Mouse (Mus musculus) megakaryocyte, adult 5-6 weeks (primary cell): Measurements from ENCODE around the gene Dmd. TPM values are rescaled to one million over a fixed set of nuclear protein-coding genes. Genes with fewer than 3 reads are reported as not detected.

ENCODE experiments used
- ATAC-seq: 2 replicates; pipeline ENCODE4 v1.8.0; 2016; ENCODE audit warnings: mild to moderate bottlenecking, inconsistent platforms; ENCODE audit not compliant: poor library complexity, severe bottlenecking
- total RNA-seq, 2 experiments: library from RNA; stranded (forward) in 1 of 2; stranded (reverse) in 1 of 2; fragments of 153-499, 151-499 nt in 1 of 2; fragments of 221-1000, 200-1000 nt in 1 of 2; gene quantifications; 2 replicates each; pipeline versions ENCODE4 v1.2.3 to v1.2.4; 2015 to 2017

The Dmd gene
- total RNA-seq, 2 experiments from 2014 or later = 0.18 TPM; not detected in 1

DNA sequence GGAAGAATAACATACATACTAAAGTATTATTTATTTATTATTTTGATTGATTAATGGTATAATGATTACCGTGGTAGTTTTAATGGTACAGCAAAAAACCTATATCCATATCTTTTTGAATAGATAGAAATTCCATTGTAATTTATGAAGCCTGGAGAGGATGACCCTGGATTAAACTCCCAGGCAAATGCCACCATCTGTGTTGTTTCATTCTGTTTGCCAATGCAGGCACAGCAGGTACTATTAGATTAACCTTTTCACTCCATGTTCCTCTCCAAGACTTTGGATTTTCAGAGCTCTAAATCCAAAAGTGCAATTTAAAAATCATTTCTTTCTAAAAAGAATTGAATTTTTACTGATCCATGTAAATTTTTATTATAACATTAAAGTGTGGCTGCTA, 1383.5 kb downstream of the Dmd start:
- ATAC-seq = no peak

DNA sequence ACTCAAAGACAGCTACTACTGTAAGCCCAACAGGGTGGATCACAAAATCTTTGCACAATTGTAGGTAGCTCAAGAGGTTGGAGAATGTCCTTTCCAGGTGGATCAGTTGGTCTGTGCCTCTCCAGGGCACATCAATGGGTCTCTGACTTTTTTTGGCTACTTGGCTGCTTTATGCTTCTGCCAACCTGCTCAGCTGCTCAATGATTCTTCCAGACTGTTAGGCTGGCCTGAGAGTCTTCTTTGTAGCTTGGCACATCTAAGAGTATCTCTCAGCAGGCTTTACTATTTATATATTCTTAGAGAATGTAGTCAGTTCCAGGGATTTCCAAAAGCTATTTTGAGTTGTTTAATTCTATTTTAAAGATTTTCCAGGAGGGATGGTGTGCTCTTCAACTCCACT, 1416.3 kb downstream of the Dmd start:
- ATAC-seq = no peak

DNA sequence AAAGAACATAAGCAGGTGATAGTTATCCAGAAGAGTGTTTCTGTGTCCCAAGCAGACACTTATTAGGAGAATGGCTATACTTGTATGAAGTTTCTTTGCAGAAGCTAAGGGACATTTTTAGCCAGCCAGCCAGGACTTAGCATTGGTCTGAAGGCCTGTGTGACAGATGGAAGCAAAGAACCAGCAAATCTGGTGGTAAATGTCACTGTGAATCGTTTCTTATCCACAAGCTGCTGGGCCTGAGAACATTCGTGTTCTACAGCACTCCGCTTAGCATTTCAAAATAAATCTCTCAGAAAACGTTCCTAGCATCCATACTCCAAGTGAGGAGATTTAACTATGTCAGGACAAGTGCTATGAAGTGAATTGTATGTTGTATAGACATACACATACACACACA, 1486.9 kb downstream of the Dmd start:
- no peak for ATAC-seq

DNA sequence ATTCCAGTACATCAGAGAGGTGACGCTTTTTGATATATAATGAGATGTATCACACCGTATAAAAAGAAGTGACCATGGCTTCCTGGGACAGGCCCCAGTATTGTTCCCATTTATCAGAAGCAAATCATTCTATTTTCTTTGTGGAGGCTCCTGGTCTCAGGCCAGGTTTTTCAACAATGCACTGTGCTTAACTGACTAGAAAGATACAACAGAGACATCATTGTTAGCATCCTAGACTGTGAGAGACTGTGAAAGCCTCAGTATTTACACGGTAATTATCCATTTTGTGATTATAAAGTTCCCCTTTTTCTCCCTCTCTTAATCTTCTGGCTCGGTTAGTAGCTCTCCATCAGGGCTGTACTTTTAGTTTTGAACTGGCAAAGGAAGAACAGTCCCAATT, 1487.9 kb downstream of the Dmd start:
- ATAC-seq = no peak

DNA sequence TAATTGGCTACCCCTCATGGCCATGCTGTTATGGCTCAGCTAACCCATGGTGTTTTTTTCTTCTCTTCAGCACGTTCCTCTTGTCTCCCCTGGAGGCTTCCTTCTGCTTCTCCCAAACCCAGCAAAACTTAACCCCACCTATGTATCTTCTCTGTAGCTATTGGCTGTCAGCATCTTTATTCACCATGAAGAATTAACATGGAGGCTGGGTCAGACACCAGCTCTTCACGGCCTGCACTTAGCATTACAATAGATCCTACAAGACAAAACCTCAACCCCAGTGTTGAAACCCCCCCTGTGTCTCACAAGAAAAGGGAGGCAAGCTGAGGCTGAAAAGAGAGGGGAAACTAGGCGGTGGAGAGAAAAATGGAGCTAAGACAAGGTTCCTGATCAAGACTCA, 1494.3 kb downstream of the Dmd start:
- no peak for ATAC-seq

DNA sequence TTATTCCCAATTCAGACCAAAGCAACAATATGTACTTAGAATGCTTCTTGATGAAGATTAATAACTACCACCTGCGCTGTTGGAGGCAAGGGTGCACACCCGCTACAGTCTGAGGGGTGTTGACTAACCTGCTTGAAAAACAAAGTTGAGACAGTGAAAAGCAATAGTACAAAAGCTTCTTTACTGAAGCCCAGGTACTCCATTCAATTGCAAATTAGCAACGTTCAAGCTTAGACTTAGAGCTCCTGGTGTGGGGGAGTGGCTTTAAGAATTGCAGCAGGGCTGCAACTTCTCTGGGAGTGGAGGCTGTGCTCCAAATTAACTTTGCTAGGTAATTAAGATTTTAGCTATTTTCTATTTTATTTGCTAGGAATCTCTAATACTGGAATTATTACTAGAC, 1495.3 kb downstream of the Dmd start:
- no peak for ATAC-seq

DNA sequence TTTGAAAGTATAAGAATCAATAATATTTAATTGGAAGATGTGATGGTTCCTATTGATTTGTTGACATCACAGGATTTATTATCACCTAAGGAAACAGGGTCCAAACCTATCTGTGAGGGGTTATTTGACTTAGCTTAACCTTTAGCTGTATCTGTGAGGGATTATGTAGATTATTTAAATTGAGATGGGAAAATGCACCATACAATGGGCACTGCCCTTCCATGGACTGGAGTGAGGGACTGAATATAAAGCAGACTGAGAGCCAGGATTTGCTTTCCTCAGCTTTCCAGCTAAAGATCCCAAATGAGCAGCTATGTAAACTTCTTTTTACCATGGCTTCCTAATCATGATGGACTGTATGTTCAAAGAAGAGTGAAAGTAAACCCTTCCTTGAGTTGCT, 1496.0 kb downstream of the Dmd start:
- no peak for ATAC-seq

DNA sequence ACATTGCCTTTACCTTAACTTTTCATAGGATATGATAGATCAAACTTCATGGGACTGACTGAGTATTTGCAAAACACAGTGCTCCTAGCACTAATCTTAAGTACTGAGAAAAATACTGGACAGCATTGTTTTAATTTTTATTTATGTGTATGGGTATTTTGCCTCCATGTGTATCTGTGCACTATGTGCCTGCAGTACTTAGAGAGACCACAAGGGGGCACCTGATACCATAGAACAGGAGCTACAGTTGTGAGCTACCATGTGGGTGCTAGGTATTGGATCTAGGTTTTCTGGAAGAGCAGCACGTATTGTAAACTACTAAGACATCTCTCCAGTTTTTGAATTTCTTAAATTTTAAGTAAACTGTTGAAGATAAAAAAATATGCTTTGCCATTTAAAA, 1505.8 kb downstream of the Dmd start:
- no peak for ATAC-seq

DNA sequence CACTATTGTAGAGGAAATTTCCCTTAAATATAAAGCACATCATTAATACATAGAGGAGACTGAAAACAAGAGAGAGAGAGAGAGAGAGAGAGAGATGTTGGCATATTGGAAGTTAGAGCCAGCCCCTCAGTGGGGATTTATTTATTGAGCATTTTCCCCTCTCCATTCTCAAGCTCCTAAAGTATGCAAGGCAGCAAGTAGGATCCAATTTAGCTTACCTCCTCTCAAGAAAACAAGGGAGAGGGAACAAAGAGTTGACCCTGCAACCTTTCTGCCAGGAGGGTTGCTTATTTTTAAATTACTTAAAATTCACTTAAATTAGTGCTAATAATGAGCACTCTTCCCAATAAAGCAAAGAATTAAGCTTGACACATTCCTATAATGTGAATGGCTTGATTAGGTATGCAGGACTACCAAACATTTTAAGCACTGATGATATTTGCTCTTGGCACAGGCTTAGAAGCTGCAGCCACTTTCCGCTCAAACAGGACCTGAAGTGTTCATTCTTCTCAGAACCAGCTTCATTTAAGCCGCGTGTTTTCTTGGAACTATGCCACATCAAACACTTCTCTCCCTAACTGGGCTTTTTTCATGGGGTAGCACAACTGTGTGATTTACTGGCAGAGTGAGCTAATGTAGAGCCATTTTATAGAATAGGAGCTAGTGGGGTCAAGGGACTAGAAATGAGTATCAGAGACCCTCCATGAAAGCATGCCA, 1566.1 kb downstream of the Dmd start:
- ATAC-seq = no peak

DNA sequence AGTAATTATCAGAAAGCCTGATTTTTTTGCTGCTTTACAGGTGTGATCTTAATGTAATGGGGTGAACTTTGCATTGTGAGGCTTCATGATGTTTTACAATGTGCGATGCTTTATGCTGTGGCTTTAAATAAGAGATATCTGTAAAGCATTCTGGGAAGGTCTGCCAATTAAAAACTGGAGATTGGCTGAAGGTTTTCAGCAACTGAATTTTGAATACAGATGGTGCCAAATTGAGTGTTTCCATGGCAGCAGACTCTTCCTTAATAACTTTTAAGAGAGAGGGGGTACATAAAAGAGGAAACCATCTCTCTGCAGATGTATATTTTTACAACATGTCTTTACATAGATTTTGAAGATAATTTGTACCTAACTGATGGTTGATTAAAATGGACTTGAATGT, 1603.3 kb downstream of the Dmd start:
- no peak for ATAC-seq

DNA sequence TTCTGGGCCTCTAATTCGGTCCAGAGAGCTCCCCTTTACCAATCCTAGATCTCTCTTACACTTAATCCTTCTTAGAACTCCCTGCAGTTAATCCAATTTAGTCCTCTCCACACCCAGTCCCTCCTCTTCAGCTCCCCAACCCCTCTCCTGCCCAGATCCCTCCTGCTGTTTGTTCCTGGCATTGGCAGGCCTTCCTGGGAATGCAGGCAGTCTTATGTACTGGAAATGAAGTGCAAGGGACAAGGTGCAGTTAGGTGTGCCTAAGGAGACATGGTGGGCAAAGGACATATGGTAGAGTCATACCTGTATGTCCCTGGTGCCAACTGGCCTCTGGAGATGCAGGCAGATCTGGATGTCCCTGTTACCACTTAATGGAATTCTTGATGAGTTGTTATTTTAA, 1604.8 kb downstream of the Dmd start:
- no peak for ATAC-seq

DNA sequence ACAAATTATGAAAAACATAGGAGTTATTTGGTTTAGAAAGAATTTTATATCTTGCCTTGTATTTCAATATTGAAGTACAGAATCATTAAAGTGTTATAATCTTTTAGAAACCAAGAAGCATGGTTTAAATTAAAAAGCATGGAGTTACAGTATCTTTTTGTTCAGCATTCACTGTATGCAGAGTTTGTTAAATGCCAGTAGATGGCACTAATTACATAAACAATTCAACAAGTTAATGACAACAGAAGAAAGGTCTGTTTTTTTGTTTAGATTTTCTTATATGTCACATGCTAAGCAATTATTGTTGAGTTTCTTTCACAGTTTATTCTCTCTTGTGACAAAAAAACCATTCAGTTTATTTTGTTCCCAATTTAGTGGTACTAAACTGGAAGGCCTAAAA, 1649.8 kb downstream of the Dmd start:
- no peak for ATAC-seq

DNA sequence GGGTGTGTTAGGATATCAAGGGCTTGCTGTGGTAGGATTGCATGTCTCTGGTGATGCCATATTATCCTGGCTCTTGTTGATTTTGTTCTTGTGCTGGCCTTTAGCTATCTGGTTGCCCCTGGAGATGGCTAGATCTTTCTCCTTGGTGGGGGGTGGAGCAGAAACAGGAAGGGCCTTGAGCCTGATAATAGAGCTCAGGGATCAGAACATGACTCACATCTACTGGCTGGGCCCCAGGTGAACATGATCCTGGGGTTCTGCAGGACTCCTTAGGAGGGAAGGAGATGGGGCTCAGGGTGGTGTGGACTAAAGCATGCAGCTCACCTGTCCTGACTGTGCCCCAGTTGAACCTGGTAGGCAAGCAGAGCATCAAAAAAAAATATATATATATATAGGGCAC, 1691.8 kb downstream of the Dmd start:
- no peak for ATAC-seq

DNA sequence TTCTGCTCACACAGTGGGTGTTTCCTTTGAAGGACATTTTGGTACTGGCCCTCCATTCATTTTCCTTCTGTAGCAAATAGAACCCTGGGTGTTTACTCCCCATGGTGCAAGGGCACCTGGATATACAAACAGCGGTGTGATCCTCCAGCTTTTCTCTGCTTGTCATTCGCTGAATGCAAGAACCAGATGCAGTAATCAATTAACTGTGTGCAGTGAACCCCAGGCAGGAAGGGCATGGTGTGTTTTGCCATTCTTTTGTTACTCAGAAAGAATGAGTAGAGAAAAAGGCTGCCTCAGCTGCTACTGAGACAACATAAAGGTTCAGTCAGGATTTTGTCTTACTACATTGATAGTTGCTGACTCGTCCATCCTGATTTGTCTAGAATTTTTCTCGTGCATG, 1799.0 kb downstream of the Dmd start:
- ATAC-seq = no peak

DNA sequence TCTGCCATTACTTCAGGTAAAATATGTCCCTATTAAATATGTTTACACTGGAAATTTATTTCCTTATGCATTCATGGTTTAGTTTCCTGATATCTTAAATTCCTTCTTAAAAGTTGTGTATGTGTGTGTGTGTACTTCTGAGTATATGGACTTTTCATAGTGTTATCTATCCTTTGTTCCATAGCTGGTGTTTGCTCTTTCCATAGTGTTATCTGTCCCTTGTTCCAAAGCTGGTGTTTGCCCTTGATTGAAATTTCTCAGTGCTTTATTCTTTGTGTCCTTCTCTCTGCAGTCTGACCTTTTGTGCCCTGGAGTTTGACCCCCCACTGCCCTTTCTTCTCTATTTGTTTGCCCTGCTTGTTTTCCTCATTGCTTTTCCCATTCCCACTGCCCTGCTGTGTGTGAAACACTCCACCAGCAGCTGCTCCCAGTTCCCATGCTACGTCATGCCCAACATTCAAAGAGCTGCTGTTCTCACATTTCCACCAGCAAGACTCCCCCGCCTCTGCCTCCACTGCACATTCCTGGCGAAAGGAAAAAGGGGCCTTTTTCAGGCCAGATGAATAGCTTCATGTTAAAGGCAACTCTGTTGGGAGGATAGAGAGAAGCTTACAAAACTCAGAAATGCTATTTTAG, 1911.5 kb downstream of the Dmd start:
- ATAC-seq = no peak

DNA sequence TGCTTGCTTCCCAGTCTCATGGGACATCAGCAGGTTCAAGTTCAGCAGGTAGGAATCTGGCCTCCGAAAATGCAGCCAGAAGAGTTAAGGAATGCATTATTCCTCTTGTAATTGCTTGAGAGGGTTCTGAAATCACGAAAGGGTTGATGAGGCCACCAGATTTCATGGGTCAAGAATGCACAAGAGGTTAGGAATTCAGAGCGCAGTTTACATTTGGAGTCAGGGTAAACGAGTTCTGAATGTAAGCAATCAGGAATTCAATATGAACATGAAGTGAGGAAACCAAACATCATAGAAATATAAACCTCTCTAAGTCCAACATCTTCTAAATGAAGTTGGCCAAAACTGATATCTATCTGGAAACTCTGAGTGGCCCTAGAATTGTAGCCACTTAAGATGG, 1924.4 kb downstream of the Dmd start:
- no peak for ATAC-seq

DNA sequence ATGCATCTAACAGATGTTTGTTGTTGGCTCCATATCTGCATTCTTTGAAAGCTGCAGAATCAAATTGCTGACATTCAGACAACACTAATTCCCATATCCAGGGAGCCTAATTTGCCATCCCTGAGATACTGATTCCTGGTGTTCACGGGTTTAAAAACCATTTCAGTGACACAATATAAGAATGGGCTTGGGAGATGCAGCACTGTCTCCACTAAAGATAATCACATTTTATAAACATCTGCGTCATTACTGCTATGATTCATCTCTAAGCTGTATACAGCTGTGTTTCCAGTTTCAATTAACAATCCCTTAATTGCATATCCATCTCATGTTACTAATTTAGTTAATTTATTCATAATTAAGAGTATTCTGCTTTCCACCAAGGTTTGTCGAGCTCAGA, 1929.5 kb downstream of the Dmd start:
- no peak for ATAC-seq

DNA sequence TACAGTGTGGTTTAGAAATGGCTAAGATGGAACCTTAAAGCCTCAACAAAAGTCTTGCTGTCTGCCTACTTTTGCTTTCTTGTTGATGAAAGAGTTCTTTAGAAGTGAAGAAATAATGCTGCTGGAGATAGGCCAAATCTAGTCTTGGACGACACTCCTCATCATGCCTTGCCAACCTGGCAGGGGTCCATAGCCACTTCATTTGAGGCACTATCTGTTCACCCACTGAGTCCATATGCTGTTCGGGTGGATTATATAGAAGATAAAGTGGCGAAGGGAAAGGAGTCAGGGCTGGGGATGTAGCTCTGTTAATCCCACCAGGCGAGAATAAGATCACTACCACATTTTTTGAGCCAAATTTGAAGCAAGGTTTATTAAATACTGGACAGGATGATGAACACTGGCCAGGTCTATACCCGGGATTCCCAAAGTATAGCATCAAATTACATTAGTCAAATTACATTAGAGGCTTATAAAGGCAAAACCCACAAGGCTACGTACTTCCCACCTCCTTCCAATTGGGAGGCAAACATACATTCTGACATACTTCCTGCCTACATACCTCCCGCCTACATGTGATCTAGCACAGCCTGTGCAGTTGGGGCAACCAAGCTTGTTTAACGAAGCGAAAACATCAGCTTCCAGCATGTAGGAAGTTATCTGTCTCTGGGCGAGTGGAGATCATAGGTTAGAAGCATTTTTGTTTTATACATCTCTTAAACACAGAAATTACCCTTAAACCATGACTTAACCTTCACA, 1984.2 kb downstream of the Dmd start:
- no peak for ATAC-seq

DNA sequence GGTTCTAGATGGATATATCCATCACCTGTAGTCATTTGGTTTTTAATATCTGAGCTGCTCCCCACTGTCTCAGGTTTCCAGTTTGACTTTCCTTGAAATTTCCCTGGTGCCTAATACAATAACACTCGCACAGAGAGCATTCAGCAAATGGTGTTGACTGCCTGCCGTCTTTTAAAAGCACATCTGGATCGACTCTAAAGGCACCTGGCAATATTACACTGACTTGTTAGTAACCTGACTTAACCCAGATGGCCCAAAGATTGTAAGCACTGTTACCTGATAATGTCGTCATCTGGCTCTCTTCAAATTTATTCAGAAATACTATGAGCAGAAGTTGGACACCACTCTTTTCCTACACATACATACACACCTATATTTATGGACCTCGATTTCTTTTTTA, 2011.9 kb downstream of the Dmd start:
- no peak for ATAC-seq

DNA sequence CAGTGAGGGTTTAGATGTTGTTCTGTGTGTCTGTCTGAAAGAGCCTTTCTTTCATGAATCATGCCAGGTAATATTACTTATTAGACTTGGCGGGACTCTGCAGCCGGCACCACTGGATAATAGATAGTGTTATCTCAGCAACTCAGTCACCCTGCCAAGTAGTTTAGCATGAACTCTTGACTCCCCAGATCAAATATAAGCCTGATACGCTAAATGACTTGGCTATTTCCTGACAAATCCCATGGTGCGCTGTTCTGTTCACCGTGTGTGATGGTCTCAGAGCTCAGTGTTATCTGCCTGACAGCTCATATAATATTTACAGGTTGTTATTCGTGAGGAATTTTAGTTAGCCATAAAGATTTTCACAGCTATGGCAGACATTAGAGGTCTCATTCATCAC, 2012.3 kb downstream of the Dmd start:
- no peak for ATAC-seq

DNA sequence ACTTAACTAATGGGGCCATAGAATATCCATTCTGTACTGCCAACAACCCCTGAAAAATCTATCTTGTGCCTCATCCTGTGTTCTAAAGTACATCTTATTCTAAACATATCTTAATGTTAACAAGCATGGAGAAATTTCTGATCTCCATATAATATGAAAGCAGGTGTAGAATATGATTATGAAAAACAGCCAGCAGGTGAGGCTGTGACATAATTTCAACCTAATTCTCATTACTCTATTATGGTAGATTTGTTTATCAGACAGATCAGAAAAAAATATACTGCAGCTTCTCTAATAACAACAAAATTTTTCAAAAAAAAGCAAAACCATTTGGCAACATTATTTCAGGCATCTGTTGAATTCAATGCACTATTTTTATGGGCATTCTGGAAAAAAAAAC, 2059.6 kb downstream of the Dmd start:
- no peak for ATAC-seq

DNA sequence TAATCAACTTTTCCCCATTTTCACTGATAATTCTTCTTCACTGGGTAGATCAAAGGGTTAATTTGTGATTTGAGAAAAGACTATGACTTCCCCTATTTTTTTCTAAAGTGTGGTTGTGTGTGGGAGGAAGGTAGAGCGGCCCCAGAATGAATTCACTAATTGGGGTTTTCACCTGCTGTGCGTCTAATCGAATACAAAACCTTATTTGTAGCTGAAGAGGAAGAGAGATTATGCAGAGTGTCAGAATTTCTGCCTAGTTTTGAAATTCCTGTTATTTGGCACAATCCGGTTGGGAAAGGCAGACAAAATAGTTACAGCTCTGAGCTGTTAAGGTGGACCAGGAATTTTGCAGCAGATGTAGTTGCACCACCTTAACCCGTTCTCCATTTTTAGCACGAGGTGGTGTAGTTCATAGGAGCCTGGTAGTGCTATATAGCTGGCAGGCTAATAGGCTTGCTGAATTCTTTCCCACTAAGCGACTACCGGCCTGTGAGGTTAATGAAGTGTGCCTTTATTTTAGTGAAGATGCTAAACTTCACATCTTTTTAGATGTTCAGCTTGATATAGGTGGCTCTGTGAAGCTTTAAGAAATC, 2092.9 kb downstream of the Dmd start:
- ATAC-seq = no peak
